Mouse (Mus musculus) lung, embryonic 14.5 days (tissue): ENCODE results near the gene Plekha4. TPM values are rescaled to one million over a fixed set of nuclear protein-coding genes. Genes with fewer than 3 reads are reported as not detected.
"Not testable (repeated sequence)": the region's sequence is repeated elsewhere in the genome, so short reads cannot be mapped to it uniquely, and the experiment has no call there.

ENCODE experiments used
- ATAC-seq: fragments of 200-750 bp; cut with Nextera tagmentation; 2 replicates; pipeline ENCODE4 v1.8.0; 2017; ENCODE audit warnings: mild to moderate bottlenecking, moderate TSS enrichment, moderate library complexity; ENCODE audit not compliant: insufficient read depth
- DNase-seq: peaks from one replicate; pipeline ENCODE4 v3.0.0-alpha.2; 2015
- H3K27ac ChIP-seq: fragments of 300-500 bp; sonication (generic); 2 replicates; pipeline ENCODE4 v1.5.1; 2014; ENCODE audit warnings: low read depth, mild to moderate bottlenecking, moderate library complexity
- H3K27me3 ChIP-seq: fragments of 300-500 bp; sonication (generic); 2 replicates; pipeline ENCODE4 v1.6.1; 2014; ENCODE audit warnings: low read length, control low read depth; ENCODE audit not compliant: insufficient read depth
- H3K36me3 ChIP-seq: fragments of 300-500 bp; sonication (generic); 2 replicates; pipeline ENCODE4 v1.6.1; 2014; ENCODE audit warnings: control low read depth; ENCODE audit not compliant: insufficient read depth
- H3K4me1 ChIP-seq: fragments of 300-500 bp; sonication (generic); 2 replicates; pipeline ENCODE4 v1.6.1; 2014; ENCODE audit warnings: antibody characterized with exemption, control low read depth; ENCODE audit not compliant: insufficient read depth
- H3K4me2 ChIP-seq: fragments of 300-500 bp; sonication (generic); 2 replicates; pipeline ENCODE4 v1.6.1; 2014; ENCODE audit warnings: mild to moderate bottlenecking
- H3K4me3 ChIP-seq: fragments of 300-500 bp; sonication (generic); 2 replicates; pipeline ENCODE4 v1.5.1; 2014; ENCODE audit warnings: low read depth, low read length
- H3K9ac ChIP-seq: fragments of 300-500 bp; sonication (generic); 2 replicates; pipeline ENCODE4 v1.6.1; 2014
- H3K9me3 ChIP-seq: fragments of 300-500 bp; sonication (generic); 2 replicates; pipeline ENCODE4 v1.6.1; 2016; ENCODE audit warnings: low read depth, low read length, control low read depth
- CTCF ChIP-seq: IDR thresholded peaks from 2 replicates; pipeline ENCODE4 v1.5.1; 2016; ENCODE audit warnings: antibody characterized with exemption, low read depth
- WGBS: fragments of 180-500 bp; shearing (Covaris S2); extraction: QIAGEN DNeasy Blood & Tissue Kit; methylation state at CpG from one replicate; pipeline ENCODE4 v1.1.7; 2014; 5-methylcytosine and 5-hydroxymethylcytosine counted together
- polyA plus RNA-seq: library from polyadenylated mRNA; unstranded; fragments of >200 nt; fragmentation: Nextera tagmentation; extraction: Ambion mirVana; gene quantifications from 2 replicates; pipeline ENCODE4 v1.2.1, GENCODE M21; 2014

Gene Plekha4
- polyA plus RNA-seq, 1 experiment from 2014 or later, result 1.9 TPM

GRCm38 (mm10) chr7:45526474-45527120 is 467 bp downstream of the Plekha4 start:
- Histone ChIP-seq H3K27me3 (no peaks in the 10 kb centered on the region), H3K36me3 (peaks cover 18% of the 10 kb centered on the region; the same call in 1 of the 2 replicates), H3K4me2 (peak overlapping the region; percentile 93), H3K9me3 (no peaks in the 10 kb centered on the region), H3K9ac (peak overlapping the region; percentile 92), H3K4me1 (peaks cover 7% of the 10 kb centered on the region; the same call in 1 of the 2 replicates), H3K27ac (peak overlapping the region; percentile 93), H3K4me3 (peak overlapping the region; percentile 84)
- 24% methylated on average over 7 of the region's 7 CpGs for WGBS
- DNase-seq (no peak), ATAC-seq (no peak)
- TF ChIP-seq CTCF, result peak; percentile 25; the same call in 1 of the 2 replicates

- H3K4me1 ChIP-seq, DNase-seq, H3K27ac ChIP-seq, H3K4me3 ChIP-seq, H3K9ac ChIP-seq, H3K27me3 ChIP-seq, ATAC-seq, H3K9me3 ChIP-seq, H3K4me2 ChIP-seq: not testable (repeated sequence)
- H3K36me3 ChIP-seq, result peaks cover 18% of the 10 kb centered on the region; the same call in 1 of the 2 replicates
- 92% methylated on average over 6 of the region's 6 CpGs for WGBS
These were observed 1.0 kb downstream of the Plekha4 start for GRCm38 (mm10) chr7:45527169-45527568.

- no peak overlapping the region for H3K27ac ChIP-seq
These were observed 3.3 kb downstream of the Plekha4 start for GRCm38 (mm10) chr7:45529461-45529860.

DNA sequence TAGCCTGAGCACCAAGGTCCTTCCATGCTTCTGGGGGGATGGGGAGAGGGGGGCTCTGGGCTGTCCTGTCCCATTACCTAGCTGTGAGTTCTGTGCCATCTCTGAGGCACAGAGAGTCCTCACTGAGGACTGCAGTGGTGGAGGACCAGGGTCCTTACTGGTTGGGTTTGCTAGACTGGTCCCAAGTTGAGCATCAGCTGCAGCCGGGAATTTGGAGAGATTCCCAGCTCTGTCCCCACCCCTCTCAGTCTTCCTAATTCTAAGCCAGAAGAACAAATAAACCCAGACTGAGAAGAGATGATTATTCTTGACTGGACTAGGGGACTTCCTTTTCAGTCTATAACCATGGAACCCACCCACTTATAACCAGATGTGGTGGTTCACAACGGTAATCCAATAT is 4.5 kb downstream of the Plekha4 start:
- no peak for TF ChIP-seq CTCF
- H3K4me2 ChIP-seq, result 0 out of 2 replicates have a peak overlapping the region, but pooled peaks have one; percentile 7
- H3K27ac ChIP-seq, result no peak overlapping the region; the same call in 1 of the 2 replicates
- no peaks in the 10 kb centered on the region for H3K9me3 ChIP-seq
- DNase-seq, result peak; percentile 64
- ATAC-seq, result 0 out of 2 replicates have a peak, but pooled peaks have one; percentile 9
- H3K9ac ChIP-seq, result no peak overlapping the region
- no peaks in the 10 kb centered on the region for H3K36me3 ChIP-seq
- no peaks in the 10 kb centered on the region for H3K27me3 ChIP-seq
- H3K4me3 ChIP-seq, result no peak overlapping the region
- 45% methylated on average over 2 of the region's 2 CpGs for WGBS
- H3K4me1 ChIP-seq, result peaks cover 7% of the 10 kb centered on the region; the same call in 1 of the 2 replicates

More at GRCm38 (mm10) chr7:45529461-45529860, 3.3 kb downstream of the Plekha4 start:
- no peak overlapping the region; the same call in 1 of the 2 replicates for H3K9ac ChIP-seq
- peaks cover 7% of the 10 kb centered on the region; the same call in 1 of the 2 replicates for H3K4me1 ChIP-seq
- no peaks in the 10 kb centered on the region for H3K9me3 ChIP-seq
- no peak for DNase-seq
- no peaks in the 10 kb centered on the region for H3K27me3 ChIP-seq
- no peak for ATAC-seq
- H3K4me3 ChIP-seq, result no peak overlapping the region
- no peak for TF ChIP-seq CTCF
- 3% methylated on average over 6 of the region's 6 CpGs for WGBS
- H3K36me3 ChIP-seq, result peaks cover 2% of the 10 kb centered on the region; the same call in 1 of the 2 replicates
- H3K4me2 ChIP-seq, result peak overlapping the region; percentile 16; the same call in 1 of the 2 replicates

- no peak for ATAC-seq
- no peak for TF ChIP-seq CTCF
- no peak overlapping the region for H3K4me3 ChIP-seq
- no peak overlapping the region for H3K4me2 ChIP-seq
- DNase-seq, result no peak
- no peak overlapping the region for H3K27ac ChIP-seq
- H3K27me3 ChIP-seq, result no peaks in the 10 kb centered on the region
- H3K9ac ChIP-seq, result no peak overlapping the region
- peaks cover 9% of the 10 kb centered on the region for H3K4me1 ChIP-seq
- H3K9me3 ChIP-seq, result no peaks in the 10 kb centered on the region
- 72% methylated on average over 1 of the region's 1 CpGs for WGBS
- no peaks in the 10 kb centered on the region for H3K36me3 ChIP-seq
These were observed 9.5 kb downstream of the Plekha4 start for GRCm38 (mm10) chr7:45535676-45536075.

GRCm38 (mm10) chr7:45537602-45538001 is 11.5 kb downstream of the Plekha4 start:
- peak overlapping the region; percentile 46 for H3K4me3 ChIP-seq
- peak overlapping the region; percentile 45 for H3K9ac ChIP-seq
- 73% methylated on average over 10 of the region's 10 CpGs for WGBS
- ATAC-seq, result no peak
- no peaks in the 10 kb centered on the region for H3K9me3 ChIP-seq
- H3K4me1 ChIP-seq, result peaks cover 5% of the 10 kb centered on the region; the same call in 1 of the 2 replicates
- no peaks in the 10 kb centered on the region for H3K27me3 ChIP-seq
- no peak for TF ChIP-seq CTCF
- no peak for DNase-seq
- H3K4me2 ChIP-seq, result peak overlapping the region; percentile 73
- H3K27ac ChIP-seq, result no peak overlapping the region
- H3K36me3 ChIP-seq, result no peaks in the 10 kb centered on the region
